Mouse (Mus musculus): Measurements from ENCODE around the gene Repin1.
"Not testable (repeated sequence)": the region's sequence is repeated elsewhere in the genome, so short reads cannot be mapped to it uniquely, and the experiment has no call there.

Gene Repin1

DNA sequence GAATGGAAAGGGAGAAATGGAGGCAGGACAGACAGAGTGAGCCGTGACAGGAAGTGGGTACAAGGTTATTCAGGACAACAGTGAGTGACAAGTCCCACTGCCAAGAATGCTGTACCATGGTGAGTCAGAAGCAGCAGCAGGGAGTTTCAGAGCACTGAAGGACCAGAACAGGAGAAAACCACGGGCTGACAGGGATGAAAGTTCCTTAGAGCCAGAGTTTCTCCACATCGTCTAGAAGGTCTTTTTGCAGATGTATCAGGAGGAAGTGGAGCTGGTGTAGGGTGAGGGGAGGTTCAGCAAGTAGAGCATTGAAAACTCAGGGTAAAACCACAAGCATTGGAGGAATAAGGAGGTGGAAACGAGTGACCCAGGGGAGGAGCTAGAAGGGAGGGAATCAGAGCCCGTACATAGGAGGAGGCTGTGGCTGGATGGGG, 14.5 kb upstream of the Repin1 start:
- peak; percentile 73 for DNase-seq (ENCODE audit: low read depth)

DNA sequence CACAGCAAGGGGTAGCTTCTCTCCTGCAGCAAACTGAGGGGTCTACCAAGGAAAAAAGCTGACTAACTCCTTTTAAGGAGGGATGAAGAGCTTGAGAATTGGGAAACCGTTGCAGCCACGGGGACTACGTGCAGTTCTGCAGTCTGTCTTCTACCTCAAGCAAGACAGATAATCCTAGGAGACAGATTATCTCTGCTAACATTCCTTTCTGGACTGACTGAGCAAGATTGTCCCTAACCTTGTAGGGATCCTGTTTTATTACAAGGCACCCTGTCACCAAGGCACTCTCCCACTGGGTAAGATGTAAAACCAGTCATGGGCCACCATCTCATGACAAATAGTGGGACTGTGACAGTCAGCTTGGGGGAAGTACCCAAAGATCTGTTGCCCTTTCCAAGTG, 12.4 kb upstream of the Repin1 start:
- no peak for DNase-seq (ENCODE audit: low read depth)

GRCm38 (mm10) chr6:48582037-48582436, 11.6 kb upstream of the Repin1 start:
- DNase-seq (ENCODE audit: low read depth) = peak; percentile 87

DNA sequence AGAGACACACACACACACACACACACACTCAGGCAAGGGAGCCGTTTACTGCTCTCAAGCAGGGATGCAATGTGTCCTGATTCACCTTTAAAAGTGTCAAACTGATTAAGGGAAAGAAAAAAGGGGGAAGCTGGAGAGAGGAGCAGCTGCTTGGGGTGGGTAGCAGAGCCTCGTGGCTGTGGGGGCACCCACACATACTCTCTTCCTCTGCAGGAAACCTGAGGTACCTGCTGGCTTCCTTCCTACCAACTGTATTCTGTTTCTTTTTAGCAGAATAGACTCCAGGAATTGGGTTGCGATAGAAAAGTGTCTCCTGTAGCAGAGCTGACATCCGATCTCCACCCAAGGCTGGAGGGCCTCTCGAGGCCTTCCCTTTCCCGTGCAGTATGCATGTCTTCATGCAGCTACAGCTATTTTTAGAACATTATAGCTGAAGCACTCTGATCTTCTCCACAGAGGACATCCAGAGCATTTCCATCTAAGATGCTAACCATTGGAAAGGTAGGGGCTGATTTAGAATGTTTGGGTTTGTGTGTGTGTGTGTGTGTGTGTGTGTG, 4.4 kb upstream of the Repin1 start, which contains the start of gene Gm45021:
TSS of gene Gm45021 (plus strand) at position 417 of the 557 bp plus-strand sequence.
- no peak for DNase-seq (ENCODE audit: low read depth)

- DNase-seq (ENCODE audit: low read depth) = no peak
Observed at GRCm38 (mm10) chr6:48591221-48591845, 2.4 kb upstream of the Repin1 start.

DNA sequence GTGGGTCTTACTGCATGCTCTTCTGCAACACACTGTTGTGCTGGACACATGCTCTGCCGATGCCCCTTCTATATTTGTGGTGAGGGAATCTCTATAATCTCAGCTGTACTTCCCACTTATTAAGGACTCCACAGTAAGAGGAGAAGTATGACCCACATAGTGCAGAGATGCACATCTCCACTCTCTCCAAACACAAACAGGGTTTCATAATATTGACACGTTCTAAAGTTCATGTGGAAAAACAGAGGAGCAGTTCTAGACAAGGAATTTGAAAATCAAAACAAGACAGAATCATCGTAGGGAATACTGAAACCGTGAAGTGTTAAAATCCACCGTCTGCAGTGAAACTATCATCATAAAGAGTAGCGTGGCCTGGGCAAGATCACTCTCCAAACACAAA, 1.8 kb upstream of the Repin1 start:
- DNase-seq (ENCODE audit: low read depth) = no peak

DNA sequence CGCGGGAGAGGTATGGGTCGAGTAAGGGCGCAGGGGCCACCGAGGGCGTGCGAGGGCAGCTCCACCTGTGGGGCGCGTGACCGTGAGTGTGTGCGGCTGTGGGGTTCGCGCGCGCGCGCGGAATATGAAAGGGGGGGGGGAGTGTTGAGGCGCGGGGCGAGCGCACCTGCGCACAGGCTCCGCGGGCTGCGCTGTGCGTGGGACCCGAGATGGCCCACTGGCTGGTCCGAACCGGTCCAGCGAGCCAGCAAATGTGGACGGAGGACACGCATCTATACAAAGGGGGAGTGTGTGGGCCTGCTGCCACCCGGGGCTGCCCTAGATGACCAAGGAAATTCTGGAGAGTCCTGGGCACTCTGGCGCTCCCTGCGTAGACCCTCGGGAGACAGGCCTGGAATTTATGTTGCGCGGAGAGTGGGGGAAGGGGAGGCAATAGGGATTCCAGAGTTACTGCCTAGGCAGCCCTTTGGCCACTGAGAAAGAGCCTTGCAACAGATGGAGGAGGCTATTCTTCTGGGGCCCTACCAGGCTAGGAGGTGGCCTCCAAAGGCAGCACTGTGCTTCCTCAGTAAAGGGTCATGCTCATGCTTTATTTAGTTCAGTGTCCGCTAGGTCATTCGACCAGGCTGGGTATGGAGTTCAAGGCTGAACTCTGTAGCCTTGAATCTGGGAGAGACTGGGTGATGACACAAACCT, 508 bp downstream of the Repin1 start:
- peak; percentile 74 for DNase-seq (ENCODE audit: low read depth)

DNA sequence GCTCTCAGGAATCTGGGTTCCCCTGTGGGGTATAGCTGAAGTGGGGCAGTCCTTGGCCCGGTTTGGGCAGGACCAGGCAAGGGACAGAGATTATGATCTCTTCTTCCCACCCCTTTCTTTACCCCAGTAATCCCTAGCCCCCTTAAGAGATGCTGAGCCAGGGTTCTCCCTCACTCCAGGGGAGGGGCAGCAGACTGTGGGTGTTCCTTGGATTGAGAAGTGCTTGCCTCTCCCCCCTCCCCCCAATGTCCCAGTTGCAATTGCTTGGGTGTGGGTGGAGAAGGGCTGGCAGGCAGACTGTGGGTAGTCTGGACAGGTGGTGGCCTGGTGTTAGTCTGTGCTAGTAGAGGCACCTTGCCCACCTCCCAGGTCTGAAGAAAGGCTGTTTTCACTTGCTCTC, 1.6 kb downstream of the Repin1 start:
- peak; percentile 32 for DNase-seq (ENCODE audit: low read depth)

DNA sequence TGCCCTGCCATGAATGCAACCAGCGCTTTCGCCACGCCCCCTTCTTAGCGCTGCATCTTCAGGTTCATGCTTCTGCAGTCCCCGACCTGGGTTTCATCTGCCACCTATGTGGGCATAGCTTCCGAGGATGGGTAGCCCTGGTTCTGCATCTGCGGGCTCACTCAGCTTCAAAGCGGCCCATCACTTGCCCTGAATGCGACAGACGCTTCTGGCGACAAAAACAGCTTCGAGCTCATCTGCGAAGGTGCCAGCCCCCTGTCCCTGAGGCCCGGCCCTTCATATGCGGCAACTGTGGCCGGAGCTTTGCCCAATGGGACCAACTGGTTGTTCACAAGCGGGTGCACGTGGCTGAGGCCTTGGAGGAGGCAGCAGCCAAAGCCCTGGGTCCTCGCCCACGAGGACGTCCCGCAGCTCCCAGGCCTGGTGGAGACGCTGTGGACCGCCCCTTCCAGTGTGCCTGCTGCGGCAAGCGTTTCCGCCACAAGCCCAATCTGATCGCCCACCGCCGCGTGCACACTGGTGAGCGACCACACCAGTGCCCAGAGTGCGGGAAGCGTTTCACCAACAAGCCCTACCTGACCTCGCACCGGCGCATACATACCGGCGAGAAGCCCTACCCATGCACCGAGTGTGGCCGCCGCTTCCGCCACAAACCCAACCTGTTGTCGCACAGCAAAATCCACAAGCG, 3.0 kb downstream of the Repin1 start:
- no peak for DNase-seq (ENCODE audit: low read depth)

DNA sequence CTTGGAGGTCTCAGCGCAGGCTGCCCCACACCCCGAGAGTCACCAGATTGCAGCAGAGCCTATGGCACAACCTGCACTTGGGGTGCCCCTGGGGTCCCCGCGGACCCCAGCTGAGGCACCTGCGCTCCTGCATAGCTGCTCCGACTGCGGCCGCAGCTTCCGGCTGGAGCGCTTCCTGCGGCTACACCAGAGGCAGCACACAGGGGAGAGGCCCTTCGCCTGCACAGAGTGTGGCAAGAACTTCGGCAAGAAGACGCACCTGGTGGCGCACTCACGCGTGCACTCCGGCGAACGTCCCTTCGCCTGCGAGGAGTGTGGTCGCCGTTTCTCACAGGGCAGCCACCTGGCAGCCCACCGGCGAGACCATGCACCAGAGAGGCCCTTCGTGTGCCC, 3.5 kb downstream of the Repin1 start:
- DNase-seq (ENCODE audit: low read depth) = no peak

GRCm38 (mm10) chr6:48600594-48600993, 6.9 kb downstream of the Repin1 start:
- DNase-seq (ENCODE audit: low read depth) = no peak

DNA sequence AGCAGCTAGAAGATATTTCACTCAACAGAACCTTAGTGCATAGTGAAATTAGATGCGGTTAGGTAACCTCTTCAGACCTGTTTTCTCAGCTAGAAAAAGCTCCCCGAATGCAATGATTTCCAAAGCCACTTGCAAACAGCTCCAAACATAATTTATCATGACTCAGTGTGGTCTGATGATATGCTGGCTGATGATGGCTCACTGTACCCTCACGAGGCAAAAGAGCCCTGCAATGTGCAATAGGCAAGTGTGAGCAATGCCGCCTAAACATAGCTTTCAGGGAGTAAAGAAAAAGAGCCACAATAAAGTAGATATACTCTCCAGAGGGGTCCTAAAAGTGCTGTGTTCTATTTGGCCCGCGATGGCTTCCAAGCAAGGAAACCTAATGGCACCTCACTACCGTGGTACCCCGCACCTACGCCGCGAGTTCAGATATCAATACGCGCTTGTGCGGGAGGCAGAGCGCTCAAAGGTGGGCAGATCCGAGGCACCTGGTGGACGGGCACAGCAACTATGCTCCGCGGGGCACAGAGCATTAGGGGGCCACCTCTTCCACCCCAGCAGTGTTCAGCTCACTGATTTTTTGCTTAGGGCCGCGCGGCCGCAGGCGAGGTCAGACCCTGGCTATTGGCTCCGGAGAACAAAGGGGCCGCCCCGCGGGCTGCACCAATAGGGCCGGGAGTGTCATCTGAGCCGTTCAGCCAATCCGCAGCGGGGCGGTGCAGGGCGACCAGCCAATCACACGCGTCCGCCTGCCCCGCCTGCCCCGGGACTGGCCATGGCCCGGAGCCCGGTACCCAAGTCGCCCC, 7.8 kb downstream of the Repin1 start, which contains the start of gene Zfp775:
TSS of gene Zfp775 (plus strand) at position 793 of the 809 bp plus-strand sequence.
- peak; percentile 97 for DNase-seq (ENCODE audit: low read depth)

- DNase-seq (ENCODE audit: low read depth) = peak; percentile 68
Observed at GRCm38 (mm10) chr6:48602080-48602741, 8.5 kb downstream of the Repin1 start.

GRCm38 (mm10) chr6:48608124-48608523, 14.4 kb downstream of the Repin1 start:
- no peak for DNase-seq (ENCODE audit: low read depth)

GRCm38 (mm10) chr6:48609512-48609911, 15.8 kb downstream of the Repin1 start:
- no peak for DNase-seq (ENCODE audit: low read depth)

DNA sequence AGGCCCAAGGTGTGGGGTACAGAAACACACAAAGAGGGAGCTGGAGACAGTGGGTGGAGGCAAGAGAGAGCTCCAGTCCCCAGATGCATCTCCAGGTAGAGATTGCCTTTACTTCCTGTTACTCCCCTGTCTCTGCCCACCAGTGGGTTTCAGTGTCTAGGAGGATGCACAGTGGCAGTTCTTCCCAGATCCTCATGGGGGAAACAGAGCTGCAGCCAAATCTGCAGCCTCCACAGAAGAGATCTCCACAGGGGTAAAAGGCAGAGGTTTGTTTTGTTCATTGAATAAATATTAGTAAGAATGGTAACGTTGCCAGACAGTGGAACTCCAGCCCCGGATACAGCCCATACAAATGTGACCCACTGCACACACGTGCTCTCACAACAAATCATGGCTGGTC, 17.0 kb downstream of the Repin1 start:
- no peak for DNase-seq (ENCODE audit: low read depth)

DNA sequence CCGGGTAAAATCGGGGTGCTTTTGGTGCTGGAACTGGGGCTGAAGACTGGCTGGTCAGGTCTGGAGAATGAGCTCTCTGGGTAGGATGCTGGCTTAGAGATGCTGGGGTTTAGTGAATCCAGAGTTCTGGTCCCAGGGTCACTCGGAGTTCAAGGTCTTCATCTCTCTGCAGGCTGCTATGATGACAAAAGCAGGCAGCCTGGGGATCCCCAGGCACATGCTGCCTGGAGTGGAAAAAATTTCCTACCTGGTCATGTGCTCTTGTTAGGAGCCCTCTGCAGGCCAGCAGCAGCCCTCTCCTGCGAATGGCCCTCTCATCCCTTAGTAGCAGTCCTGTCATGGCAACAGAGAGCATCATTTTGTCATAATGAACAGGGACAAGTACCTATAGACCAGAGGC, 19.8 kb downstream of the Repin1 start:
- no peak for DNase-seq (ENCODE audit: low read depth)

DNA sequence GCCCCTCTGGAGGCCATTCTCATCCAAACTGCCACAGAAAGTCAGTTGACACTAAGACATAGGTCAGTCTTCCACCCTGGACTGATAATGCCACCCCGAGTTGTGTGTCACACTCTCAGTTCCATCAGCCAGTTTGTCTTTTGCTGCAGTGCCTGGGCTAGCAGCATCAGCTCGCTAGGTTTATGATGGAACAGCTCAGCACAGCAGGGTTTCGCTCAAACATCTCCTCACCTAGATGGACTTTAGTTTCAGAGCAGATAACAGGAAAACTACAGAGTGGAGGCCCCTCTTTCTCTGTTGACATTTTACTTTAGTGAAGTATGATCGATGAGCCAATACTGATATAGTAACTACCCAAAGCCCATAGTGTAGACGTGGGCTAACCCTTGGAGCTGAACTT, 21.1 kb downstream of the Repin1 start:
- DNase-seq (ENCODE audit: low read depth) = no peak

DNA sequence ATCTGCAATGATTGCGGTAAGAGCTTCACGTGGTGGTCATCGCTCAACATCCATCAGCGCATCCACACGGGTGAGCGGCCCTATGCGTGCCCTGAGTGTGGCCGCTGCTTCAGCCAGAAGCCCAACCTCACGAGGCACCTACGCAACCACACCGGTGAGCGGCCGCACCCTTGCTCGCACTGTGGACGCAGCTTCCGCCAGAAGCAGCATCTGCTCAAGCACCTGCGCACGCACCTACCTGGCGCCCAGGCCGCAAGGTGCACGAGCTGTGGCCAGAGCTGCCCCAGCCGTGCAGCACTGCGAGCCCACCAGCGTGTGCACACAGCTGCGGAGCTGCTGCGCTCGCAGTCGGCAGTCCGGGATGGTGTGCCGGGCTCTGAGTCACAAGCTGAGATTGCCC, 26.3 kb downstream of the Repin1 start:
- DNase-seq (ENCODE audit: low read depth) = no peak

DNA sequence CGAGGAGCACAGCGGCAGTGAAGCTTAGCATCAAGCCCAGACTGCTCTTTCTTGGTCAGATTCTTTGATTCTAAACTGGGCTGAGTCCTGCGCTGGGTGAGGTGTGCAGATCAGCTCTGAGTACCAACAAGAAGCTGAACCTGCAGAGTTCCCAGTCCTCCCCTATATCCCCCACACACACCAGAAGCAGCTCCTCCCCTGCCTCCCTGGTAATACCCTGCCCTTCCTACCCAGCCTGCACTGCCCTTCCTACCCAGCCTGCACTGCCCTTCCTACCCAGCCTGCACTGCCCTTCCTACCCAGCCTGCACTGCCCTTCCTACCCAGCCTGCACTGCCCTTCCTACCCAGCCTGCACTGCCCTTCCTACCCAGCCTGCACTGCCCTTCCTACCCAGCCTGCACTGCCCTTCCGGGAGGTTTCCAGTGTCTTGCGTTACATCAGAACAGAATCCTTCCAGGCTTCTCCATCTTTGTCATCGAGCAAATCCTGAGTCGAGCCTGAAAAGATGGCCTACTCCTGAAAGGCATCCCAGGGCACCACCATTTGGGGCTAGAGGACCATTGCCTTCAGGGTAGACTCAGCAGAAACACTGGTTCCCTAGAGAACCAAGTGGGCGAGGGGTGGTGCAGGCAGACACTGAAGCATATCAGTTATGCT, 28.6 kb downstream of the Repin1 start:
- not testable (repeated sequence) for DNase-seq (ENCODE audit: low read depth)

- no peak for DNase-seq (ENCODE audit: low read depth)
Observed at GRCm38 (mm10) chr6:48623460-48623859, 29.8 kb downstream of the Repin1 start.
